Mouse (Mus musculus) forebrain, embryonic 11.5 days (tissue): ENCODE results near the gene Ngf. TPM values are rescaled to one million over a fixed set of nuclear protein-coding genes. Genes with fewer than 3 reads are reported as not detected.

Source experiments
- ATAC-seq: fragments of 200-750 bp; cut with Nextera tagmentation; replicated peaks from 2 replicates; pipeline ENCODE4 v1.8.0; 2017; ENCODE audit warnings: moderate TSS enrichment; ENCODE audit not compliant: low FRiP score
- DNase-seq: peaks from one replicate; pipeline ENCODE4 v3.0.0-alpha.2; 2017; ENCODE audit warnings: low spot score
- H3K27ac ChIP-seq: fragments of 300-500 bp; sonication (generic); 2 replicates; pipeline ENCODE4 v1.5.1; 2014; ENCODE audit warnings: low read depth, low read length
- H3K27me3 ChIP-seq: fragments of 300-500 bp; sonication (generic); 2 replicates; pipeline ENCODE4 v1.6.1; 2014; ENCODE audit warnings: mild to moderate bottlenecking, low read length, mixed read lengths; ENCODE audit not compliant: control insufficient read depth, insufficient read depth
- H3K36me3 ChIP-seq: fragments of 300-500 bp; sonication (generic); 2 replicates; pipeline ENCODE4 v1.6.1; 2014; ENCODE audit warnings: mild to moderate bottlenecking, low read length, moderate library complexity, mixed read lengths; ENCODE audit not compliant: control insufficient read depth, insufficient read depth
- H3K4me1 ChIP-seq: fragments of 300-500 bp; sonication (generic); replicated peaks from 2 replicates; pipeline ENCODE4 v1.6.1; 2014; ENCODE audit warnings: low read length, mixed read lengths; ENCODE audit not compliant: control insufficient read depth, insufficient read depth
- H3K4me2 ChIP-seq: fragments of 300-500 bp; sonication (generic); 2 replicates; pipeline ENCODE4 v1.6.1; 2014; ENCODE audit warnings: low read depth, mild to moderate bottlenecking, low read length, moderate library complexity, mixed read lengths; ENCODE audit not compliant: severe bottlenecking
- H3K4me3 ChIP-seq: fragments of 300-500 bp; sonication (generic); 2 replicates; pipeline ENCODE4 v1.5.1; 2014; ENCODE audit warnings: low read depth, low read length
- H3K9ac ChIP-seq: fragments of 300-500 bp; sonication (generic); 2 replicates; pipeline ENCODE4 v1.6.1; 2014; ENCODE audit warnings: low read length
- H3K9me3 ChIP-seq: fragments of 300-500 bp; sonication (generic); 2 replicates; pipeline ENCODE4 v1.6.1; 2016; ENCODE audit warnings: low read length, mixed read lengths; ENCODE audit not compliant: control insufficient read depth
- WGBS: fragments of 180-500 bp; shearing (Covaris S2); extraction: QIAGEN DNeasy Blood & Tissue Kit; methylation state at CpG from one replicate; pipeline ENCODE4 v1.1.7; 2014; 5-methylcytosine and 5-hydroxymethylcytosine counted together
- polyA plus RNA-seq: library from polyadenylated mRNA; unstranded; fragments of >200 nt; fragmentation: Nextera tagmentation; extraction: Ambion mirVana; gene quantifications from 2 replicates; pipeline ENCODE4 v1.2.1, GENCODE M21; 2014

The Ngf gene
- polyA plus RNA-seq, 1 experiment from 2014 or later: 0.57 TPM

- no peaks in the 10 kb centered on the region for H3K36me3 ChIP-seq
- WGBS: 79% methylated on average over 8 of the region's 8 CpGs
- H3K4me2 ChIP-seq: no peak overlapping the region
- H3K27me3 ChIP-seq: peaks cover 24% of the 10 kb centered on the region
- no peaks in the 10 kb centered on the region for H3K4me1 ChIP-seq
- ATAC-seq: no peak
- no peak overlapping the region for H3K4me3 ChIP-seq
- no peaks in the 10 kb centered on the region for H3K9me3 ChIP-seq
- H3K27ac ChIP-seq: no peak overlapping the region
- no peak overlapping the region for H3K9ac ChIP-seq
- no peak for DNase-seq
Measured at GRCm38 (mm10) chr3:102467121-102467520, 2.6 kb upstream of the Ngf start.

GRCm38 (mm10) chr3:102471251-102471650 is 1.5 kb downstream of the Ngf start:
- ATAC-seq (no peak), DNase-seq (no peak)
- Histone ChIP-seq H3K9me3 (no peaks in the 10 kb centered on the region), H3K27me3 (peaks cover 24% of the 10 kb centered on the region), H3K36me3 (no peaks in the 10 kb centered on the region), H3K9ac (no peak overlapping the region), H3K4me2 (no peak overlapping the region), H3K4me1 (no peaks in the 10 kb centered on the region), H3K4me3 (no peak overlapping the region), H3K27ac (no peak overlapping the region)
- WGBS: 75% methylated on average over 5 of the region's 5 CpGs

- 73% methylated on average over 5 of the region's 5 CpGs for WGBS
- no peaks in the 10 kb centered on the region for H3K9me3 ChIP-seq
- ATAC-seq: no peak
- H3K27ac ChIP-seq: no peak overlapping the region
- H3K4me3 ChIP-seq: no peak overlapping the region
- H3K9ac ChIP-seq: no peak overlapping the region
- no peaks in the 10 kb centered on the region for H3K36me3 ChIP-seq
- DNase-seq: no peak
- H3K4me2 ChIP-seq: no peak overlapping the region
- no peaks in the 10 kb centered on the region for H3K4me1 ChIP-seq
- H3K27me3 ChIP-seq: peaks cover 24% of the 10 kb centered on the region
Measured at GRCm38 (mm10) chr3:102471799-102472198, 2.1 kb downstream of the Ngf start.

- Histone ChIP-seq H3K4me3 (no peak overlapping the region), H3K27ac (no peak overlapping the region), H3K36me3 (no peaks in the 10 kb centered on the region), H3K4me2 (no peak overlapping the region), H3K9ac (no peak overlapping the region), H3K9me3 (no peaks in the 10 kb centered on the region), H3K27me3 (peaks cover 18% of the 10 kb centered on the region), H3K4me1 (no peaks in the 10 kb centered on the region)
- WGBS: 81% methylated on average over 15 of the region's 15 CpGs
- DNase-seq (no peak), ATAC-seq (no peak)
Measured at GRCm38 (mm10) chr3:102474275-102475155, 4.8 kb downstream of the Ngf start.

GRCm38 (mm10) chr3:102477917-102478694 is 8.4 kb downstream of the Ngf start:
- Histone ChIP-seq H3K4me3 (no peak overlapping the region), H3K27ac (no peak overlapping the region), H3K4me1 (no peaks in the 10 kb centered on the region), H3K9ac (no peak overlapping the region), H3K9me3 (no peaks in the 10 kb centered on the region), H3K4me2 (no peak overlapping the region), H3K36me3 (no peaks in the 10 kb centered on the region), H3K27me3 (no peaks in the 10 kb centered on the region)
- DNase-seq: no peak
- ATAC-seq: no peak
- 90% methylated on average over 12 of the region's 12 CpGs for WGBS

- WGBS: 85% methylated on average over 14 of the region's 14 CpGs
- H3K27ac ChIP-seq: no peak overlapping the region
- ATAC-seq (no peak), DNase-seq (peak; percentile 8)
- no peaks in the 10 kb centered on the region for H3K36me3 ChIP-seq
- no peaks in the 10 kb centered on the region for H3K9me3 ChIP-seq
- no peaks in the 10 kb centered on the region for H3K27me3 ChIP-seq
- no peak overlapping the region for H3K4me3 ChIP-seq
- no peak overlapping the region for H3K9ac ChIP-seq
- no peak overlapping the region for H3K4me2 ChIP-seq
- H3K4me1 ChIP-seq: no peaks in the 10 kb centered on the region
Measured at GRCm38 (mm10) chr3:102490393-102491123, 20.8 kb downstream of the Ngf start.

- H3K9ac ChIP-seq: no peak overlapping the region
- no peaks in the 10 kb centered on the region for H3K9me3 ChIP-seq
- no peaks in the 10 kb centered on the region for H3K36me3 ChIP-seq
- H3K27me3 ChIP-seq: no peaks in the 10 kb centered on the region
- no peak overlapping the region for H3K4me2 ChIP-seq
- DNase-seq (no peak), ATAC-seq (no peak)
- no peak overlapping the region for H3K27ac ChIP-seq
- H3K4me1 ChIP-seq: no peaks in the 10 kb centered on the region
- no peak overlapping the region for H3K4me3 ChIP-seq
- 89% methylated on average over 7 of the region's 7 CpGs for WGBS
Measured at GRCm38 (mm10) chr3:102498113-102498512, 28.4 kb downstream of the Ngf start.

GRCm38 (mm10) chr3:102498931-102499330 is 29.2 kb downstream of the Ngf start:
- no peaks in the 10 kb centered on the region for H3K4me1 ChIP-seq
- H3K36me3 ChIP-seq: no peaks in the 10 kb centered on the region
- no peak for DNase-seq
- ATAC-seq: no peak
- no peak overlapping the region for H3K9ac ChIP-seq
- 89% methylated on average over 6 of the region's 6 CpGs for WGBS
- H3K27me3 ChIP-seq: no peaks in the 10 kb centered on the region
- H3K4me3 ChIP-seq: no peak overlapping the region
- H3K9me3 ChIP-seq: no peaks in the 10 kb centered on the region
- H3K4me2 ChIP-seq: no peak overlapping the region
- H3K27ac ChIP-seq: no peak overlapping the region
